Mouse (Mus musculus): ENCODE data around the gene Tbx19. TPM values are rescaled to one million over a fixed set of nuclear protein-coding genes. Genes with fewer than 3 reads are reported as not detected.

Tbx19 gene
- not detected for total RNA-seq (2021)
- long read RNA-seq, experiment 1, partial matches to known transcripts, result 0 of 1 reads
- long read RNA-seq, experiment 1, other reads (novel, unspliced or antisense), result 1 of 1 reads
- long read RNA-seq, experiment 2, result 0 reads

GRCm38 (mm10) chr1:165160723-165161405 lies at the start of gene Tbx19:
Gene Tbx19, minus strand, starts transcription at chr1:165160773.
- no peak for TF ChIP-seq CTCF (conservative IDR thresholded peaks at IDR 0.05)
- no peak within 1 kb of the TSS for H3K27ac ChIP-seq

GRCm38 (mm10) chr1:165205591-165205990 lies 45.0 kb upstream of the Tbx19 start:
- TF ChIP-seq CTCF (conservative IDR thresholded peaks at IDR 0.05), result no peak
- Histone ChIP-seq H3K27ac (no peak overlapping the region), H3K4me3 (no peak overlapping the region)
- DNase-seq (ENCODE audit: low spot score in 2 of 2), result no peak

More at GRCm38 (mm10) chr1:165160723-165161405, at the start of gene Tbx19:
- H3K4me3 ChIP-seq, result no peak within 1 kb of the TSS
- no peak for DNase-seq (ENCODE audit: low spot score in 2 of 2)

- Histone ChIP-seq H3K27ac (no peak overlapping the region), H3K4me3 (no peak overlapping the region)
- no peak for TF ChIP-seq CTCF (conservative IDR thresholded peaks at IDR 0.05)
- no peak for DNase-seq (ENCODE audit: low spot score in 2 of 2)
Observed at GRCm38 (mm10) chr1:165203488-165204035, 43.0 kb upstream of the Tbx19 start.

GRCm38 (mm10) chr1:165201445-165202012 lies 41.0 kb upstream of the Tbx19 start:
- no peak for TF ChIP-seq CTCF (conservative IDR thresholded peaks at IDR 0.05)
- DNase-seq (ENCODE audit: low spot score in 2 of 2), result no peak
- Histone ChIP-seq H3K4me3 (no peak overlapping the region), H3K27ac (no peak overlapping the region)

- DNase-seq (ENCODE audit: low spot score in 2 of 2), result no peak
- H3K27ac ChIP-seq, result no peak overlapping the region
- no peak for TF ChIP-seq CTCF (conservative IDR thresholded peaks at IDR 0.05)
- no peak overlapping the region for H3K4me3 ChIP-seq
Observed at GRCm38 (mm10) chr1:165200748-165201147, 40.2 kb upstream of the Tbx19 start.

GRCm38 (mm10) chr1:165199639-165200038 lies 39.1 kb upstream of the Tbx19 start:
- no peak for DNase-seq (ENCODE audit: low spot score in 2 of 2)
- TF ChIP-seq CTCF (conservative IDR thresholded peaks at IDR 0.05), result no peak

GRCm38 (mm10) chr1:165198951-165199350 lies 38.4 kb upstream of the Tbx19 start:
- Histone ChIP-seq H3K27ac (no peak overlapping the region), H3K4me3 (no peak overlapping the region)
- DNase-seq (ENCODE audit: low spot score in 2 of 2), result no peak
- no peak for TF ChIP-seq CTCF (conservative IDR thresholded peaks at IDR 0.05)

More at GRCm38 (mm10) chr1:165199639-165200038, 39.1 kb upstream of the Tbx19 start:
- Histone ChIP-seq H3K4me3 (no peak overlapping the region), H3K27ac (no peak overlapping the region)

- no peak overlapping the region for H3K27ac ChIP-seq
- DNase-seq (ENCODE audit: low spot score in 2 of 2), result no peak
- H3K4me3 ChIP-seq, result no peak overlapping the region
- no peak for TF ChIP-seq CTCF (conservative IDR thresholded peaks at IDR 0.05)
Observed at GRCm38 (mm10) chr1:165197875-165198274, 37.3 kb upstream of the Tbx19 start.

- Histone ChIP-seq H3K27ac (no peak overlapping the region), H3K4me3 (no peak overlapping the region)
- TF ChIP-seq CTCF (conservative IDR thresholded peaks at IDR 0.05), result no peak
- no peak for DNase-seq (ENCODE audit: low spot score in 2 of 2)
Observed at GRCm38 (mm10) chr1:165195396-165195960, 34.9 kb upstream of the Tbx19 start.

- peak overlapping the region; percentile 81 for H3K27ac ChIP-seq
- no peak for DNase-seq (ENCODE audit: low spot score in 2 of 2)
- H3K4me3 ChIP-seq, result peak overlapping the region; percentile 73
- TF ChIP-seq CTCF (conservative IDR thresholded peaks at IDR 0.05), result no peak
Observed at GRCm38 (mm10) chr1:165194662-165195013, 34.1 kb upstream of the Tbx19 start.

- DNase-seq (ENCODE audit: low spot score in 2 of 2), result peak; percentile 66 to 69
- peak within 1 kb of the TSS; percentile 73 for H3K4me3 ChIP-seq
- peak; percentile 58 for TF ChIP-seq CTCF (conservative IDR thresholded peaks at IDR 0.05)
- peak within 1 kb of the TSS; percentile 81 for H3K27ac ChIP-seq
Observed at GRCm38 (mm10) chr1:165193880-165194661, 33.5 kb upstream of the Tbx19 start, which contains the start of gene Sft2d2. Gene Sft2d2, minus strand, starts transcription at chr1:165194438.

- peak overlapping the region; percentile 73 for H3K4me3 ChIP-seq
- peak overlapping the region; percentile 81 for H3K27ac ChIP-seq
- no peak for TF ChIP-seq CTCF (conservative IDR thresholded peaks at IDR 0.05)
- no peak for DNase-seq (ENCODE audit: low spot score in 2 of 2)
Observed at GRCm38 (mm10) chr1:165193426-165193825, 32.9 kb upstream of the Tbx19 start.
